Mouse (Mus musculus): ENCODE data around the gene Abhd12b.

GRCm38 (mm10) chr12:70232020-70232544, 78.1 kb downstream of the Abhd12b start:
- TF ChIP-seq MAFK (IDR thresholded peaks at IDR 0.05; ENCODE audit: insufficient read depth, low read depth, low read length): no peak
- no peak for TF ChIP-seq HCFC1 (IDR thresholded peaks at IDR 0.05; ENCODE audit: borderline replicate concordance, insufficient read depth, low read length)
- TF ChIP-seq ZNF384 (IDR thresholded peaks at IDR 0.05; ENCODE audit: low read depth, low read length): no peak

Measured in ES-E14 (cell line).